Mouse (Mus musculus) CD4-positive, CD25-positive, alpha-beta regulatory T cell, adult 2 months (primary cell): Measurements from ENCODE around the gene Ptdss2.

Experiments
- DNase-seq: peaks from one replicate; pipeline ENCODE4 v3.0.0-alpha.2; 2012; ENCODE audit warnings: low read depth, low spot score

Gene Ptdss2

GRCm38 (mm10) chr7:141122689-141123516, 721 bp downstream of the Ptdss2 start:
- DNase-seq = peak; percentile 96

GRCm38 (mm10) chr7:141123517-141123856, 1.3 kb downstream of the Ptdss2 start:
- DNase-seq = no peak

- DNase-seq = peak; percentile 93
Observed at GRCm38 (mm10) chr7:141131024-141131820, 9.0 kb downstream of the Ptdss2 start.

- no peak for DNase-seq
Observed at GRCm38 (mm10) chr7:141131904-141132755, 9.9 kb downstream of the Ptdss2 start.

- no peak for DNase-seq
Observed at GRCm38 (mm10) chr7:141141326-141141725, 19.1 kb downstream of the Ptdss2 start.

GRCm38 (mm10) chr7:141143112-141143511, 20.9 kb downstream of the Ptdss2 start:
- DNase-seq = peak; percentile 79

- no peak for DNase-seq
Observed at GRCm38 (mm10) chr7:141143861-141144260, 21.7 kb downstream of the Ptdss2 start.

- DNase-seq = no peak
Observed at GRCm38 (mm10) chr7:141144650-141145049, 22.5 kb downstream of the Ptdss2 start.

- no peak for DNase-seq
Observed at GRCm38 (mm10) chr7:141145403-141145802, 23.2 kb downstream of the Ptdss2 start.

- DNase-seq = no peak
Observed at GRCm38 (mm10) chr7:141146043-141146595, 23.9 kb downstream of the Ptdss2 start.

- no peak for DNase-seq
Observed at GRCm38 (mm10) chr7:141147044-141147443, 24.9 kb downstream of the Ptdss2 start.

- DNase-seq = no peak
Observed at GRCm38 (mm10) chr7:141148639-141149038, 26.5 kb downstream of the Ptdss2 start.

GRCm38 (mm10) chr7:141155362-141155761, 33.2 kb downstream of the Ptdss2 start:
- no peak for DNase-seq

- DNase-seq = no peak
Observed at GRCm38 (mm10) chr7:141164397-141164796, 42.2 kb downstream of the Ptdss2 start.

- DNase-seq = no peak
Observed at GRCm38 (mm10) chr7:141164850-141165249, 42.7 kb downstream of the Ptdss2 start.

- peak; percentile 24 for DNase-seq
Observed at GRCm38 (mm10) chr7:141167901-141168517, 45.8 kb downstream of the Ptdss2 start.

GRCm38 (mm10) chr7:141168518-141168953, 46.4 kb downstream of the Ptdss2 start:
- peak; percentile 53 for DNase-seq

- no peak for DNase-seq
Observed at GRCm38 (mm10) chr7:141169300-141169699, 47.1 kb downstream of the Ptdss2 start.

GRCm38 (mm10) chr7:141169866-141170265, 47.7 kb downstream of the Ptdss2 start:
- DNase-seq = no peak

- DNase-seq = peak; percentile 94
Observed at GRCm38 (mm10) chr7:141172116-141173006, 50.2 kb downstream of the Ptdss2 start, which contains the start of gene Rnh1. Gene Rnh1 (minus strand): TSS chr7:141172857.
